Mouse (Mus musculus) stomach, embryonic 14.5 days (tissue): ENCODE measurements around the gene Soat2. TPM values are rescaled to one million over a fixed set of nuclear protein-coding genes. Genes with fewer than 3 reads are reported as not detected.

Source experiments
- ATAC-seq: fragments of 200-750 bp; cut with Nextera tagmentation; 2 replicates; pipeline ENCODE4 v1.8.0; 2017; ENCODE audit warnings: low read depth, moderate TSS enrichment; ENCODE audit not compliant: insufficient number of reproducible peaks, insufficient read depth, low FRiP score
- H3K27ac ChIP-seq: fragments of 300-500 bp; sonication (generic); 2 replicates; pipeline ENCODE4 v1.5.1; 2014; ENCODE audit warnings: mild to moderate bottlenecking, low read length, moderate library complexity, mixed read lengths
- H3K27me3 ChIP-seq: fragments of 300-500 bp; sonication (generic); 2 replicates; pipeline ENCODE4 v1.6.1; 2014; ENCODE audit warnings: low read length, control low read depth, mixed read lengths; ENCODE audit not compliant: control insufficient read depth, insufficient read depth
- H3K36me3 ChIP-seq: fragments of 300-500 bp; sonication (generic); 2 replicates; pipeline ENCODE4 v1.6.1; 2014; ENCODE audit warnings: mild to moderate bottlenecking, control low read depth, low read length, moderate library complexity, mixed read lengths; ENCODE audit not compliant: control insufficient read depth, insufficient read depth
- H3K4me1 ChIP-seq: fragments of 300-500 bp; sonication (generic); 2 replicates; pipeline ENCODE4 v1.6.1; 2014; ENCODE audit warnings: low read length, control low read depth, mixed read lengths; ENCODE audit not compliant: control insufficient read depth, insufficient read depth
- H3K4me2 ChIP-seq: fragments of 300-500 bp; sonication (generic); replicated peaks from 2 replicates; pipeline ENCODE4 v1.6.1; 2014; ENCODE audit warnings: low read depth, low read length, control low read depth
- H3K4me3 ChIP-seq: fragments of 300-500 bp; sonication (generic); 2 replicates; pipeline ENCODE4 v1.5.1; 2014; ENCODE audit warnings: low read depth, low read length, control low read depth
- H3K9ac ChIP-seq: fragments of 300-500 bp; sonication (generic); replicated peaks from 2 replicates; pipeline ENCODE4 v1.6.1; 2014; ENCODE audit warnings: low read depth, mild to moderate bottlenecking, control low read depth, low read length, moderate library complexity, mixed read lengths
- H3K9me3 ChIP-seq: fragments of 300-500 bp; sonication (generic); 2 replicates; pipeline ENCODE4 v1.6.1; 2016; ENCODE audit warnings: low read depth, low read length, control low read depth; ENCODE audit not compliant: control insufficient read depth
- WGBS: fragments of 180-500 bp; shearing (Covaris S2); extraction: QIAGEN DNeasy Blood & Tissue Kit; methylation state at CpG from one replicate; pipeline ENCODE4 v1.1.7; 2014; 5-methylcytosine and 5-hydroxymethylcytosine counted together
- polyA plus RNA-seq: library from polyadenylated mRNA; unstranded; fragments of >200 nt; fragmentation: Nextera tagmentation; extraction: Ambion mirVana; gene quantifications from 2 replicates; pipeline ENCODE4 v1.2.1, GENCODE M21; 2014

Soat2 gene
- polyA plus RNA-seq, 1 experiment from 2014 or later = 2.2 TPM

- Histone ChIP-seq H3K9ac (no peak overlapping the region), H3K9me3 (no peaks in the 10 kb centered on the region), H3K27ac (no peak overlapping the region), H3K4me2 (no peak overlapping the region), H3K4me3 (no peak overlapping the region), H3K36me3 (no peaks in the 10 kb centered on the region), H3K4me1 (peaks cover 17% of the 10 kb centered on the region), H3K27me3 (0 out of 2 replicates have a peak, but pooled peaks cover 3% of the 10 kb centered on the region)
- WGBS = 88% methylated on average over 5 of the region's 5 CpGs
- ATAC-seq = no peak
These were observed 9.2 kb upstream of the Soat2 start for GRCm38 (mm10) chr15:102141120-102141519.

GRCm38 (mm10) chr15:102142914-102143912 lies 7.1 kb upstream of the Soat2 start:
- Histone ChIP-seq H3K4me1 (peaks cover 17% of the 10 kb centered on the region), H3K36me3 (no peaks in the 10 kb centered on the region), H3K9me3 (no peaks in the 10 kb centered on the region), H3K4me3 (no peak overlapping the region), H3K4me2 (no peak overlapping the region), H3K27me3 (0 out of 2 replicates have a peak, but pooled peaks cover 3% of the 10 kb centered on the region), H3K9ac (no peak overlapping the region), H3K27ac (no peak overlapping the region)
- 49% methylated on average over 23 of the region's 23 CpGs for WGBS
- ATAC-seq = no peak

- 5% methylated on average over 22 of the region's 22 CpGs for WGBS
- Histone ChIP-seq H3K36me3 (no peaks in the 10 kb centered on the region), H3K27ac (no peak within 1 kb of the TSS), H3K4me2 (peak within 1 kb of the TSS; percentile 39), H3K9me3 (no peaks in the 10 kb centered on the region), H3K27me3 (0 out of 2 replicates have a peak, but pooled peaks cover 3% of the 10 kb centered on the region), H3K4me1 (peaks cover 17% of the 10 kb centered on the region), H3K9ac (no peak within 1 kb of the TSS), H3K4me3 (peak within 1 kb of the TSS; percentile 7; the same call in 1 of the 2 replicates)
- ATAC-seq = no peak
These were observed 6.0 kb upstream of the Soat2 start, which contains the start of gene Igfbp6 for GRCm38 (mm10) chr15:102144274-102144711. Gene Igfbp6, plus strand, starts transcription at chr15:102144362.

GRCm38 (mm10) chr15:102144726-102145125 lies 5.6 kb upstream of the Soat2 start:
- Histone ChIP-seq H3K36me3 (no peaks in the 10 kb centered on the region), H3K4me3 (peak overlapping the region; percentile 7; the same call in 1 of the 2 replicates), H3K27me3 (0 out of 2 replicates have a peak, but pooled peaks cover 3% of the 10 kb centered on the region), H3K4me1 (peaks cover 17% of the 10 kb centered on the region), H3K27ac (no peak overlapping the region), H3K4me2 (peak overlapping the region; percentile 39), H3K9ac (no peak overlapping the region), H3K9me3 (no peaks in the 10 kb centered on the region)
- ATAC-seq = no peak
- WGBS = 14% methylated on average over 19 of the region's 19 CpGs

GRCm38 (mm10) chr15:102145330-102145729 lies 5.0 kb upstream of the Soat2 start:
- H3K9me3 ChIP-seq = no peaks in the 10 kb centered on the region
- no peak overlapping the region for H3K4me2 ChIP-seq
- no peak for ATAC-seq
- H3K9ac ChIP-seq = no peak overlapping the region
- WGBS = 84% methylated on average over 10 of the region's 10 CpGs
- no peaks in the 10 kb centered on the region for H3K36me3 ChIP-seq
- no peak overlapping the region for H3K27ac ChIP-seq
- peaks cover 22% of the 10 kb centered on the region for H3K4me1 ChIP-seq
- no peak overlapping the region for H3K4me3 ChIP-seq
- 0 out of 2 replicates have a peak, but pooled peaks cover 3% of the 10 kb centered on the region for H3K27me3 ChIP-seq

- Histone ChIP-seq H3K9me3 (no peaks in the 10 kb centered on the region), H3K9ac (no peak overlapping the region), H3K4me1 (peaks cover 29% of the 10 kb centered on the region), H3K27ac (no peak overlapping the region), H3K27me3 (0 out of 2 replicates have a peak, but pooled peaks cover 3% of the 10 kb centered on the region), H3K4me3 (no peak overlapping the region), H3K4me2 (no peak overlapping the region), H3K36me3 (no peaks in the 10 kb centered on the region)
- WGBS = 88% methylated on average over 5 of the region's 5 CpGs
- no peak for ATAC-seq
These were observed 4.2 kb upstream of the Soat2 start for GRCm38 (mm10) chr15:102146089-102146488.

GRCm38 (mm10) chr15:102146882-102147281 lies 3.4 kb upstream of the Soat2 start:
- H3K9ac ChIP-seq = no peak overlapping the region
- H3K4me1 ChIP-seq = peaks cover 30% of the 10 kb centered on the region
- no peak overlapping the region for H3K27ac ChIP-seq
- no peaks in the 10 kb centered on the region for H3K9me3 ChIP-seq
- H3K27me3 ChIP-seq = 0 out of 2 replicates have a peak, but pooled peaks cover 3% of the 10 kb centered on the region
- WGBS = 4% methylated on average over 1 of the region's 1 CpGs
- no peak overlapping the region for H3K4me3 ChIP-seq
- no peaks in the 10 kb centered on the region for H3K36me3 ChIP-seq
- no peak overlapping the region for H3K4me2 ChIP-seq
- ATAC-seq = no peak

GRCm38 (mm10) chr15:102147674-102148402 lies 2.5 kb upstream of the Soat2 start:
- Histone ChIP-seq H3K27me3 (0 out of 2 replicates have a peak, but pooled peaks cover 3% of the 10 kb centered on the region), H3K9ac (no peak overlapping the region), H3K9me3 (no peaks in the 10 kb centered on the region), H3K36me3 (no peaks in the 10 kb centered on the region), H3K4me1 (peaks cover 29% of the 10 kb centered on the region), H3K4me3 (no peak overlapping the region), H3K27ac (no peak overlapping the region), H3K4me2 (no peak overlapping the region)
- ATAC-seq = no peak
- 63% methylated on average over 16 of the region's 16 CpGs for WGBS
